18 mouse cellular contexts compared by ENCODE assay signal in the genomic region with DNA sequence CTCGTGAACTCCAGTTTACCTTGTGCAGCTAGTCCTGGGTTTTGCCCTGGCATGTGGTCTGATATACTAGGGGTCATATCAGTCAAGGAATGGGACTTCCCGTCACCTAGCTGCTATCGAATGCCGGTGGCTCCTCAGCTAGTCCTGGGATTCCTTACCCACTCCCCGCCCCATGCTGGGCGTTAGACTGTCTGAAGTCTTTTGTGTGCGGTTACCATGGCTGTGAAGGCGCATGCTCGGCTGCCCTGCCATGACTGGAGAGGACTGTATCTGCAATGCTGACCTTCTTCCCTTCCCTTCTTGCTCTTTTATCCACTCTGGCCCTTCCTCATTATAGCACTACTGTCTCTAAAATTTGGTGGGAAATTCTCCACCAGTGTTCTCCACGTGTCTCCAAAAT.
DNase-seq lines count a peak whose midpoint lies in the region; ATAC-seq and TF ChIP-seq lines count a peak whose summit lies in the region.
"Had no signal": no experiment of that assay in that cellular context is flagged by ENCODE, and none has a peak within 500 bp of the region (broad histone marks: within the 10 kb centered on the region; RNA-seq: fewer than 3 reads in every experiment).

No protein-coding gene starts in this region.

- in situ Hi-C loops in ES-E14 (cut with MboI; ENCODE audit: low sequenced_read_pairs in 2 of 2, unreplicated experiment in 2 of 2): no loop called here

- WGBS in hindbrain, embryonic 14.5 days: 15% methylated on average over 10 of the region's 10 CpGs
- WGBS in midbrain, embryonic 16.5 days: 20% methylated on average over 10 of the region's 10 CpGs
- 52% methylated on average over 10 of the region's 10 CpGs for WGBS in stomach, postnatal 0 days

- DNase-seq in ES-E14 (ENCODE audit: low read depth, low spot score) (peak; percentile 30), ZHBTc4 (ENCODE audit: low read depth, low spot score) (peak; percentile 68)
- no peak for DNase-seq in hindbrain, embryonic 14.5 days (ENCODE audit: low spot score)
- no peak for DNase-seq in testis, postnatal 10 days (ENCODE audit: low spot score)
- DNase-seq in stomach, postnatal 0 days (ENCODE audit: low spot score): no peak
- DNase-seq in adrenal gland, adult 18-20 months (ENCODE audit: low spot score in 2 of 2): no peak
- DNase-seq: adrenal gland, postnatal 14 days; cerebellum, postnatal 36 days; gastrocnemius, adult 2 months; heart, adult 2 months; kidney, postnatal 25 days; lung, postnatal 36 days had no signal

- ATAC-seq in hindbrain, embryonic 14.5 days (ENCODE audit: low FRiP score): peak; percentile 75; the same call in 1 of the 2 replicates
- ATAC-seq in midbrain, embryonic 16.5 days: peak; percentile 60; the same call in 1 of the 2 replicates
- ATAC-seq in stomach, postnatal 0 days (ENCODE audit: low FRiP score, low TSS enrichment): no peak
- ATAC-seq in erythroid progenitor cell, adult 5-6 weeks (replicated peaks; ENCODE audit: low FRiP score, poor library complexity, severe bottlenecking): no peak
- ATAC-seq: intestine, embryonic 15.5 days had no signal

- TF ChIP-seq CTCF in stomach, postnatal 0 days (IDR thresholded peaks at IDR 0.05; ENCODE audit: low read depth): no peak

- no peak for TF ChIP-seq EP300 in stomach, postnatal 0 days (optimal IDR thresholded peaks at IDR 0.05)

- H3K4me1 ChIP-seq in ES-E14 (ENCODE audit: control insufficient read depth in 2 of 2, insufficient read depth in 2 of 2, low read length in 2 of 2, poor library complexity in 1 of 2): 0 out of 4 replicates have a peak, but pooled peaks cover 0 to 1% of the 10 kb centered on the region in 2 experiments
- H3K4me1 ChIP-seq in hindbrain, embryonic 14.5 days (replicated peaks; ENCODE audit: control insufficient read depth, insufficient read depth, low read length): 0 out of 2 replicates have a peak, but pooled peaks cover 6% of the 10 kb centered on the region
- peaks cover 4% of the 10 kb centered on the region; the same call in 1 of the 2 replicates for H3K4me1 ChIP-seq in midbrain, embryonic 16.5 days (ENCODE audit: control insufficient read depth, insufficient read depth, low read length)
- no peaks in the 10 kb centered on the region for H3K4me1 ChIP-seq in stomach, postnatal 0 days (replicated peaks; ENCODE audit: control insufficient read depth, insufficient read depth)
- H3K4me1 ChIP-seq: embryonic facial prominence, embryonic 15.5 days; intestine, embryonic 15.5 days; limb, embryonic 12.5 days had no signal

- H3K27me3 ChIP-seq in hindbrain, embryonic 14.5 days (ENCODE audit: control insufficient read depth, insufficient read depth, low read length): no peaks in the 10 kb centered on the region
- H3K27me3 ChIP-seq in midbrain, embryonic 16.5 days (ENCODE audit: control insufficient read depth, insufficient read depth, low read depth, low read length): no peaks in the 10 kb centered on the region
- H3K27me3 ChIP-seq in stomach, postnatal 0 days (ENCODE audit: control insufficient read depth, insufficient read depth, low read length): no peaks in the 10 kb centered on the region
- H3K27me3 ChIP-seq: embryonic facial prominence, embryonic 15.5 days; intestine, embryonic 15.5 days; limb, embryonic 12.5 days had no signal

- no peaks in the 10 kb centered on the region; the same call in 1 of the 2 replicates for H3K9me3 ChIP-seq in ES-E14 (ENCODE audit: control insufficient read depth, insufficient read depth, low read depth, low read length)
- no peaks in the 10 kb centered on the region for H3K9me3 ChIP-seq in hindbrain, embryonic 14.5 days (ENCODE audit: control insufficient read depth, low read length)
- H3K9me3 ChIP-seq in midbrain, embryonic 16.5 days (replicated peaks; ENCODE audit: control insufficient read depth, low read length, poor library complexity, severe bottlenecking): no peaks in the 10 kb centered on the region
- no peaks in the 10 kb centered on the region for H3K9me3 ChIP-seq in stomach, postnatal 0 days (ENCODE audit: control insufficient read depth, low read length)
- H3K9me3 ChIP-seq: embryonic facial prominence, embryonic 15.5 days; intestine, embryonic 15.5 days; limb, embryonic 12.5 days had no signal

- H3K27ac ChIP-seq in ES-E14 (ENCODE audit: insufficient read depth, low read depth, low read length, poor library complexity, severe bottlenecking): no peak overlapping the region
- no peak overlapping the region for H3K27ac ChIP-seq in hindbrain, embryonic 14.5 days
- no peak overlapping the region for H3K27ac ChIP-seq in midbrain, embryonic 16.5 days (ENCODE audit: low read length)
- no peak overlapping the region for H3K27ac ChIP-seq in stomach, postnatal 0 days (replicated peaks)
- H3K27ac ChIP-seq: embryonic facial prominence, embryonic 15.5 days; gastrocnemius, adult 2 months; heart, adult 2 months; intestine, embryonic 15.5 days; limb, embryonic 12.5 days had no signal

- H3K36me3 ChIP-seq in ES-E14 (ENCODE audit: control insufficient read depth, insufficient read depth, low read length, poor library complexity, severe bottlenecking): no peaks in the 10 kb centered on the region
- H3K36me3 ChIP-seq in hindbrain, embryonic 14.5 days (replicated peaks; ENCODE audit: control insufficient read depth, insufficient read depth): no peaks in the 10 kb centered on the region
- no peaks in the 10 kb centered on the region for H3K36me3 ChIP-seq in midbrain, embryonic 16.5 days (ENCODE audit: control insufficient read depth, insufficient read depth, low read length)
- no peaks in the 10 kb centered on the region for H3K36me3 ChIP-seq in stomach, postnatal 0 days (ENCODE audit: control insufficient read depth, insufficient read depth, low read length)
- H3K36me3 ChIP-seq: embryonic facial prominence, embryonic 15.5 days; intestine, embryonic 15.5 days; limb, embryonic 12.5 days had no signal

- no peak overlapping the region for H3K9ac ChIP-seq in ES-E14 (ENCODE audit: insufficient read depth, low read depth, low read length, poor library complexity, severe bottlenecking)
- H3K9ac ChIP-seq in hindbrain, embryonic 14.5 days: no peak overlapping the region
- H3K9ac ChIP-seq in midbrain, embryonic 16.5 days (ENCODE audit: low read depth, low read length): no peak overlapping the region
- no peak overlapping the region for H3K9ac ChIP-seq in stomach, postnatal 0 days (ENCODE audit: low read length)
- H3K9ac ChIP-seq: embryonic facial prominence, embryonic 15.5 days; intestine, embryonic 15.5 days; limb, embryonic 12.5 days had no signal

- H3K4me3 ChIP-seq in ES-E14 (ENCODE audit: insufficient read depth in 1 of 2, low read depth in 1 of 2, low read length in 2 of 2, poor library complexity in 1 of 2, severe bottlenecking in 1 of 2): no peak overlapping the region
- no peak overlapping the region for H3K4me3 ChIP-seq in hindbrain, embryonic 14.5 days (replicated peaks; ENCODE audit: low read length)
- H3K4me3 ChIP-seq in midbrain, embryonic 16.5 days (ENCODE audit: low read depth, low read length): no peak overlapping the region
- H3K4me3 ChIP-seq in stomach, postnatal 0 days (ENCODE audit: low read depth, low read length): no peak overlapping the region
- H3K4me3 ChIP-seq: embryonic facial prominence, embryonic 15.5 days; gastrocnemius, adult 2 months; heart, adult 2 months; intestine, embryonic 15.5 days; limb, embryonic 12.5 days; myocyte had no signal

- peak overlapping the region; percentile 27; the same call in 1 of the 2 replicates for H3K4me2 ChIP-seq in hindbrain, embryonic 14.5 days (replicated peaks)
- H3K4me2 ChIP-seq in midbrain, embryonic 16.5 days (ENCODE audit: low read length): 0 out of 2 replicates have a peak overlapping the region, but pooled peaks have one; percentile 12
- H3K4me2 ChIP-seq in stomach, postnatal 0 days (replicated peaks; ENCODE audit: low read depth): no peak overlapping the region
- H3K4me2 ChIP-seq: embryonic facial prominence, embryonic 15.5 days; intestine, embryonic 15.5 days; limb, embryonic 12.5 days had no signal

TF ChIP-seq in ES-E14, 5 proteins besides CTCF, POLR2A, EP300 and RAD21:
- TF ChIP-seq CHD2 (IDR thresholded peaks at IDR 0.05; ENCODE audit: low read depth, low read length) (no peak), ZC3H11A (IDR thresholded peaks at IDR 0.05; ENCODE audit: borderline replicate concordance, low read depth, low read length) (no peak), HCFC1 (IDR thresholded peaks at IDR 0.05; ENCODE audit: borderline replicate concordance, insufficient read depth, low read length) (no peak), ZNF384 (IDR thresholded peaks at IDR 0.05; ENCODE audit: low read depth, low read length) (no peak), MAFK (IDR thresholded peaks at IDR 0.05; ENCODE audit: insufficient read depth, low read depth, low read length) (no peak)
TF ChIP-seq in ES-E14: peak in this region for 0.

Comparison
In these comparisons a context has a peak if more than half of its experiments do, and no peak if none do; other contexts are left out.
1. DNase-seq: peak in ES-E14 (single experiment) and ZHBTc4 (single experiment); none in hindbrain, embryonic 14.5 days (single experiment), testis, postnatal 10 days (single experiment), stomach, postnatal 0 days (single experiment) and adrenal gland, adult 18-20 months (0 of 2).
2. ATAC-seq: peak in hindbrain, embryonic 14.5 days (single experiment) and midbrain, embryonic 16.5 days (single experiment); none in stomach, postnatal 0 days (single experiment) and erythroid progenitor cell, adult 5-6 weeks (single experiment).